Mouse (Mus musculus): ENCODE measurements around the gene Samd4.

Samd4 gene

GRCm38 (mm10) chr14:46882431-46883067 is at the start of gene Samd4:
Gene Samd4 (plus strand): TSS chr14:46882854.
- in situ Hi-C loops (cut with MboI, MseI), result no loop called here

GRCm38 (mm10) chr14:46839326-46839725 is 43.3 kb upstream of the Samd4 start:
- in situ Hi-C loops (cut with MboI, MseI), result no loop called here

DNA sequence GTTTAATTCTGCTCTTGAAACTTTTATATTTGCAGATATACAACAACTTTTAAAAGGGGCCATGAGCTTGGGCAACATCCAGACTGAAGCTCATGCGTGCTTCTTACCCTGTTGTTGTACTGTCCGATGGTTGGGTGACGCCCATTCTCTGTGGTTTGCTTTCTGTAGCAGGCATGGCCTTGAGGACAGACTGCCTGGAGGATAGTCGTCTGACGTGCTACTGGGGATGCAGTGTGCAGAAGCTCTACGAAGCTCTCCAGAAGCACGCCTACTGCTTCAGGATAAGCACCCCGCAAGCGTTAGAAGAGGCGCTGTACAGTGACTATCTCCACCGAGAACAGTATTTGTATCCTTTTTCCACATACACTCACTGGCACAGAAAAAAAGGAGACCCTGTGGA is 36.9 kb upstream of the Samd4 start:
- in situ Hi-C loops (cut with MboI, MseI), result no loop called here

DNA sequence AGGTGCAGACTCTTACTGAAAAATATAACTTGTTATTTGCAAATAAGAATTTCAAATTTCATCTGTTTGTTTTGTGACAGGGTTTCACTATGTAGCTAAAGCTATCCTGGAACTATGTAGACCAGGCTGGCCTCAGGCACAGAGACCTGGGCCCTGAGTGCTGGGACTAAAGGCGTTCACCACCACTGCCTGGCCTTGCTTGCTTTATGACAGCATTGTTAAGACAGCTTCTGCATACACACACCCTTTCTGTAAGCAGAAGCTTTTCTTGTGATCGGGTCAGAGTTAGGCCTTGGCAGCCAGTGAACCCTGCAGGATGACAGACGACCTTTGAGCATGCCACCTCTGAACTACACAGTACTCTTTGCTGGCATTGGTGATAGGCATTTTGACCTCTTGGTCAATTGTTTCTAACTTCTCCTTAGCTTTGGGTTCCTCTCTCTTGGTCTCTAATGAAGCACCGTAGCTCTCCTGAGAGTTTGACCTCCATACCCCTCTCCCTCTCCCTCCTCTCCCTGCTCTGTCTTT is 34.5 kb upstream of the Samd4 start:
- in situ Hi-C loops (cut with MboI, MseI), result no loop called here

DNA sequence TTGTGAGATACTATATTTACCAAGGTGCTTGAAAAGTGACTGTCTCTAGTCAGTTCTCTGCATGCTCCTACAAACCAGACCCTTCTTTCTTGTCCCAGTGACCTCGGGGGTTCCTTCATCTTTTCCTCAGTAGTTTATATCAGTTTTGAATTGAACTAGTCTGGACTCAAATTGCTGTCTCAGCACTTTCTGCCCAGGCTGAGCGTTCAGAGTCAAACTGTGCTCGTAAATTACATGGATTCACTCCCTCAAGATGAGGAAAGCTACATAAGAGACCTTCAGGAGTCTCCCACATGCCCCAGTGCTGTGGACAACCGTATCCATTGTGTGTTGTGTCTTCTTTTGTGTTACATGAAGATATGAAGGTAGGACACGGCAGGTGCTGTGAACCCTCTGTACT is 33.9 kb upstream of the Samd4 start:
- in situ Hi-C loops (cut with MboI, MseI), result no loop called here

- in situ Hi-C loops (cut with MboI, MseI), result no loop called here
Observed at GRCm38 (mm10) chr14:46849769-46850168, 32.9 kb upstream of the Samd4 start.

- in situ Hi-C loops (cut with MboI, MseI), result no loop called here
Observed at GRCm38 (mm10) chr14:46853677-46854076, 29.0 kb upstream of the Samd4 start.

DNA sequence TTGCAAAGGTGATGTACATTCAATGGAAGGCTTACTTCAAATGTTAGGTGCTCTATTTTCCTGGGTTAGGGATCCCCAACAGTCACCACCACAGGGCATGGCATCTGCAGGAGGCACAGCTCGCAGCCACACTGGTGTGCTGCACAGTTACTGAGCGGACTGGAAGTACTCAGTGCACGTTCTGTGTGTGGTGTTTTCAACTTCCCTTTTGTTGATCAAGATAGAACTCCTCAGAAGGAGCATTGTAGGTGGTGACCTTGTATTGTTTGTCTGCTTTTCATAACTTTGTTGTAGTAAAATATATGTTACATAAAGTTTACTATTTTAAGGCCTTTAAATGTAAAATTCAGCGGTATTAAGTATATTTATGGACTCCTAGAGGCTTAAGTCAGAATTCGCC is 19.7 kb upstream of the Samd4 start:
- in situ Hi-C loops (cut with MboI, MseI), result no loop called here

GRCm38 (mm10) chr14:46880935-46881334 is 1.7 kb upstream of the Samd4 start:
- in situ Hi-C loops (cut with MboI, MseI), result no loop called here

- in situ Hi-C loops (cut with MboI, MseI), result no loop called here
Observed at GRCm38 (mm10) chr14:46881581-46882430, 848 bp upstream of the Samd4 start.

GRCm38 (mm10) chr14:46883068-46883870 is 615 bp downstream of the Samd4 start:
- in situ Hi-C loops (cut with MboI, MseI), result no loop called here

DNA sequence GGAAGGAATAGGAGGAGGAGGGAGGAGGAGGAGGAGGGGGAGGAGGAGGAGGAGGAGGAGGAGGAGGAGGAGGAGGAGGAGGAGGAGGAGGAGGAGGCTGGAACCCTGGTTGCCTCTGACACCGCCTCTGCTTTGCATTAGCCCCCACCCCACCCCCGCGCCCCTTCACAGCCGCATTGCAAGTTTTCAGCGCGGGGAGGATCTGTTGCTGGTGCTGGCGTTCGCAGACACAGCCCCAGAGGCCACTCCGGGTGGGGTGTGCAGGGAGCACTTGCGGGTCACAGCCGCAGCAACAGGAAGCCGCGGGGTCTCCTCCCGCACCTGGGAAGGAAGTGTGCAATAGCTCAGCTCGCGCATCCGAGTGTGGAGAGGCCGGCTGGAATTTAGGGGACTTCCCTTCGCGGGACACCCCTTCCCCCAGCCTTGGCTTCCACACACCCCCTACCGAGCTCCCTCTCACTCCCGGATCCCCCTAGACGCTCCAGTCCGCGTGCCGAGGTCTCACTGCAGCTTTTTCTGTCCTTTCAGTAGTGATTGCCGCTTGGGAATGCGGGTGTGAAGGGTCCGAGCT is 1.3 kb downstream of the Samd4 start:
- in situ Hi-C loops (cut with MboI, MseI), result no loop called here

DNA sequence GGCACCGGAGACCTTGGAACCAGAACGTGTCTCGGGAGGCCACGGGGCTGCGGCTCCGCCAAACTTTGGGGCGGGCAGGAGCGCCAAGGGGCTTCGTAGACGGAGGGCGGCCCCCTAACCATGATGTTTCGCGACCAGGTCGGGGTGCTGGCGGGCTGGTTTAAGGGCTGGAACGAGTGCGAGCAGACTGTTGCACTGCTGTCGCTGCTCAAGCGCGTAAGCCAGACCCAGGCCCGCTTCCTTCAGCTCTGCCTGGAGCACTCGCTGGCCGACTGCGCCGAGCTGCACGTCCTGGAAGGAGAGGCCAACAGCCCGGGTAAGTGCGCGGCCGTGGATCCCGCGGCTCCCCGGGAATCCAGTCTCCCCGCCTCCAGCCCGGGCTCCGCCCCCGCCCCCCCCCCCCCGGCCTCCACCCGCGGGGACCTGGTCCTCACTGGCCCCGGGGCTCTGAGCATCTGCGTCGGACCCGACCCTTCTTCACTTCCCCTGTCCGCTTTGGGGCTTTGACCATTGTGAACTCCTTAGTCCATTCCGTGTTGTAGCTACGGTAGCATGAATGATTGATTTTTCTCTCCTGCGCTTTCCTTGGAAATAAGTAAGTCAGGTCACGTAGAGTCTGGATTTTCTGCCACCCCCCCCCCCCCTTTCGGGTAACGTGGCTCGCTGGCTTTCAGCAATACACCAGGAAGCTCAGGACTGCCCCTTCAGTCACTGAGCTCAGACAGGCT is 2.2 kb downstream of the Samd4 start:
- in situ Hi-C loops (cut with MboI, MseI), result no loop called here

GRCm38 (mm10) chr14:46885429-46885755 is 2.7 kb downstream of the Samd4 start:
- in situ Hi-C loops (cut with MboI, MseI), result no loop called here

- in situ Hi-C loops (cut with MboI, MseI), result no loop called here
Observed at GRCm38 (mm10) chr14:46885891-46886301, 3.2 kb downstream of the Samd4 start.

- in situ Hi-C loops (cut with MboI, MseI), result no loop called here
Observed at GRCm38 (mm10) chr14:46889096-46889495, 6.4 kb downstream of the Samd4 start.

DNA sequence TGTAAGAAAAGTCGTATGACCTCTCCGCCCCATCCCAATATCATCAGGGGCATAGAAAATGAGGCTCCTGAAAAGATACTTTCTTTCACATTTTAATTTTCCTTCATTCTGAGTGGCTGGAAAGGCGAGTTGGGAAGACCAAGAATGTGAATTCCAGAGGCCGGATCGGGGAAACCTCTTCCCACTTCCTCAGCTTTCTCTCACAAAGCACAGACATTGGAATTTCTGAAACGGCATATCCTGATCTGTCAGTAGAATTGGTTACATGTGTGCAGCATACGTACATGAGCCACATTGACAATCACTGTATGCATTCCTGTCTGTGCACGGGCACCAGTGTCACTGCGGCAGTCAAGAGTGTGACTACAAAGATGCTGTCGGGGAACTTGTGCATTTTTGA is 11.3 kb downstream of the Samd4 start:
- in situ Hi-C loops (cut with MboI, MseI), result no loop called here

DNA sequence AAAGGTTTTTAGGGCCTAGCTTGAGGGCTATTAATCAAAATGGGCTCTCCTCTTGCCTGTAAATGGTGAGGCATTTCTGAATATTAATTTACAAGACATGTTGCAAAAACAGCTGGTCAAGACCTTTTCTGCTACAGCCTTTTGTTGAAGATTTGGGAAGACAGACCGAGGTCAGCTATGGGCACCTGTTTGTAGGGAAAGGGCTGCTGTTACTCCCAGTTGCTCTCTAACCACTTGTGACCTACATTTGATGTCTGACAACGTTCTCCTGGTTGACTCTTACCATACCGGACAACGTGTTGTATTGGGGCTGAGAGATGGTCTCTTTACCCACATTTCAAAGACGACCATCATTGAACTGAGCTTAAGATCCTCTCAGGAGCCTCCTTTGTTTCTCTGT is 15.3 kb downstream of the Samd4 start:
- in situ Hi-C loops (cut with MboI, MseI), result no loop called here

DNA sequence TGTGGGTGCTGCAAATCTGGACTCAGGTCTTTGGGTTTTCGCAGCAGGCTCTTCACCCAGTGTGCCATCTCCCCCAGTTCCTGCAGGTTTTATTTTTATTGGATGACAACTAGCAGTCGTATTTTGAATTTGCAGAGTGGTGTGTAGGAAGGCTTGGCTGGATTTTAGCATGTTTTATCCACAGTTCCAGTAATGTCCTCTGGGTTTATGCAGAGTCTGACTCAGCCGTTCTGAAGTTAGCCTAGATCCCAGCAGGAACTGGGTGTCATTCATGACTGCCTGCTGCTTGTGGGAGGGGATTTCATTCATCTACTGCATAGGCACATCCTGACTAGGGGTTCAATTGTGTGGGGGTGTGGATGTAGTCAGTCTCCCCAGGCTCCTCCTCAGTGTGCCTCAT is 16.0 kb downstream of the Samd4 start:
- in situ Hi-C loops (cut with MboI, MseI), result no loop called here

DNA sequence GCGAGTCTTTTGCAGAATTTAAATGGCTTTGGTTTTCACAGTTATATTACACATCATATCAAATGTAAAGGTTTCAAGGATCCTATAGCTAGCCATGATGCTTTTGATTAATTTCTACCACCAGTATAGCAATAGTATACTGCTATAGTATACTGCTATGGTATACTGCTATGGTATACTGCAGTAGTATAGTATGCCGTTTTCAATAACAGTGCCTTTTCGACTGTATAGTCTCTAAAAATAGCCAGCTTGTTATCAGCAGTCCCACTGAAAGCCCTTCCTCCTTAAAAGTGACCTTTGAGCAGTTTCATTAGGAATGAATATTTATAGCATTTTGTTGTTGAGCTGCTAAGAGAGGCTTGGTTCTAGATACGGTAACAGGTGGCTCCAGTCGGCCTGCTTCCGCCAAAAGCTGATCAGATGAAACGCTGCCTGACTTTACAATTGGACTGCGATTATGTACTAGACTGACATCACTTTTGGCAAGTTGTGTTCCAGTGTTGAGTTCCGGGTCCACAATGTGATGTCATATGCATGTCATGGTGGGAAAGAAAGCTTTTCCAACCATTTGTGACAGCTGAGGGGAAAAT is 19.9 kb downstream of the Samd4 start:
- in situ Hi-C loops (cut with MboI, MseI), result no loop called here

DNA sequence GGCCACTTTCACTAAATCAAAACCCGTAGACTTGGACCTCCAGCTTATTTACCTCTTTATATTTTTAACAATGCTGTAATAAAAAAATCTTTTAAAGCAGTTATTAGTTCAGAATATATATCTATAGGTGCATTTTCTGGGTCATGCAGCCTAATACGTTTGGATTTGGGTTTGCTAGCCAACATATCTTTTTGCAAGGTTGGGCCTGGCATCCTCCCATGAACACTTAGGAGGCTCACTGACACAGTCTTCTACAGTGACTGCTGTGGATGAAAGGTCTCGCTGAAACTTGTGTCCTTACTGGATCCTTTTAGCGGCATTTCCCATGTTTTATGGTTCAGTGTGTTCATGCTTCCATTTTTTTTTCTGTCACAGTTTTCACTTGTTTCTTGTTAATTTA is 21.6 kb downstream of the Samd4 start:
- in situ Hi-C loops (cut with MboI, MseI), result no loop called here
